Mouse (Mus musculus): ENCODE measurements at regions not wholly inside any gene's neighbourhood (a gene's known extent, or its start where the extent isn't known, plus 50 kb on each side); places are given as distances from the start of the nearest gene placed in this dataset.

DNA sequence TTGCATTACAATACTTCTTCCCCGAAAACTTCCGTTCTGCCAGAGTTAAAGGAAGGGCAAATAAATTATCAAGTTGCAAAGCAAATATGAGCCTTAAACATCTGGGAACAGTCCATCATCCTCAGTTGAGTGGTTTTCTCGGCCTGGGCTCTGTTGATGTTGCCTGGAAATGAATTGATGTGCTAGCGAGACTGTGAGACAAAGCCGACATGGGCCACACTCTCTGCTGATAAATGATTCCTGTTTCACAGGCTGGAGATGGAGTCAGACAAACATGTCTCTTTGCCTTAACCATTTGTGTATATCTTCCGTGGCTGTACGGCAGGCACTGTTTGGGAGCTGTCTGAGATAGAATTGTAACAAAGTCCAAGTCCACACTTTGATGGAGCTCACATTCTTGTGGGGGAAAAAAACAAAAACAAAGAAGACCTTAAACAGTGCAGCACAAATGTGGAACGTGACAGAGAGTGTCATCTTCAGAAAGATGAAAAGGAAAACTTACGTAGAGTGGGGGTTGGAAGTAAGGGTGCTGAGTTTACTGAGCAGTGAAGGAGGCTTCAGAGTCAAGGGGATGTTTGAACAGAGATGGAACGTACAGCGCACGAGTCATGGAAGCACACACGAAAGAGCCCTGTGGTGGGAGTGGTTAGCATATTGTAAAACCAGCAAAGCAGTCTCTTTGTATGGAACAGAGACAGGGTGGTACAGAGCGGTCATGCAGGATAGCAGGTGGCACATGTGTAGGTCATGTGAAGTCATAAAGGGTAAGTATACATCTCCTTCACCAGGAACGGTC lies 442.2 kb upstream of the Gm19410 start:
- Histone ChIP-seq H3K4me1 (ENCODE audit: control insufficient read depth in 1 of 2, insufficient read depth in 2 of 2, low read length in 2 of 2) (no peaks in the 10 kb centered on the region), H3K27me3 (ENCODE audit: control insufficient read depth in 1 of 2, insufficient read depth in 2 of 2, low read length in 2 of 2) (no peaks in the 10 kb centered on the region), H3K27ac (ENCODE audit: control insufficient read depth, low read depth, low read length) (no peak overlapping the region), H3K79me2 (ENCODE audit: control insufficient read depth, insufficient read depth, low read length, poor library complexity) (no peaks in the 10 kb centered on the region), H3K4me3 (ENCODE audit: control insufficient read depth in 1 of 2, insufficient read depth in 1 of 2, low read depth in 2 of 2, low read length in 2 of 2) (no peak overlapping the region), H3K9ac (ENCODE audit: control insufficient read depth, low read depth, low read length, poor library complexity, severe bottlenecking) (no peak overlapping the region), H3K9me3 (replicated peaks; ENCODE audit: insufficient read depth, low read length) (no peaks in the 10 kb centered on the region), H3K36me3 (ENCODE audit: control insufficient read depth in 1 of 2, insufficient read depth in 2 of 2, low read length in 2 of 2) (no peaks in the 10 kb centered on the region)
- TF ChIP-seq MAZ (IDR thresholded peaks at IDR 0.05; ENCODE audit: low read depth, low read length): no peak
- TF ChIP-seq GATA1 (IDR thresholded peaks at IDR 0.05; ENCODE audit: low read depth, low read length): no peak
- TF ChIP-seq JUND (IDR thresholded peaks at IDR 0.05; ENCODE audit: low read depth, low read length): no peak
- TF ChIP-seq RAD21 (IDR thresholded peaks at IDR 0.05; ENCODE audit: low read depth, low read length): no peak
- TF ChIP-seq ELF1 (IDR thresholded peaks at IDR 0.05; ENCODE audit: low read depth, low read length): no peak
- no peak for DNase-seq (ENCODE audit: low read depth, low spot score)
